Mouse (Mus musculus): ENCODE measurements around the gene Tmem198. TPM values are rescaled to one million over a fixed set of nuclear protein-coding genes. Genes with fewer than 3 reads are reported as not detected.

Gene Tmem198
- total RNA-seq, 2 experiments from 2014 or later, result 41.8 to 43.5 TPM

GRCm38 (mm10) chr1:75486561-75486960 is 7.2 kb downstream of the Tmem198 start:
- intact Hi-C loops (cut with DNase I), result no loop called here
- DNase-seq, result no peak

- intact Hi-C loops (cut with DNase I), result no loop called here
- no peak for DNase-seq
These were observed 7.7 kb downstream of the Tmem198 start for GRCm38 (mm10) chr1:75487040-75487404.

DNA sequence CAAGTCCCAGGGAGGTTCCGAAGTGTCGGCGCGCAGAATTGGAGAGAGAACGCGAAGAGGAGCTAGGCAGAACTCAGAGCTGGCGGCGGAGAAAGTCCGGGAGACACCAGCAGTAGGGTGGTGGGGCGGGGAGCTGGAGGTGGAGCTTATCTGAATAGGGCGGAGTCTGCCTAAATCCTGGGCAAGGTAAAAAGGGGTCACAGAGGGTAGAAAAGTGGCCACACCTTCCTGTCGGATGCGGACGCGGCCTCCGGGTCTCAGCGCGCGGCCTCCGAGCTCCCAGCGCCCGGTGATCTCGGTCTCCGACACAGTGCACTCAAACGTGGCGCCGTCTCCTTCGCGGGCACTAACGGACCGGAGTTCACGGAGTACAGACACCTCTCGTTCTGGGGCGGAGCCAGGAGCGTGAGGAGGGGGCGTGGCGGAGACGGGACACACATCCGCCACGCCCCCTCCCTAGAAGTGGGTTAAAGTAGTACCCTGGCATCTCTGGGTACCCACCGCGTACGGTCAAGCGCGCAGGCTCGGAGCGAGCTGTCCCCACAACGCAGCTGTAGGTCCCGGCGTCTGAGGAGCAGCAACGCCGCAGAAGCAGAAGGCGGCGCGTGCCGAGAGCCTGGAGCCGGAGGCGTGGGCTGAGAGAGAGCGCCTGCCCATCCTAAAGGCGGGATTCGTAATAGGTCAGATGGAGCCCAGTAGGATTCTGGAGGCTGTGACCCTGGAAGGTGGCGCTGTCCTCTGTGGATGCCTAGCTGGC is 8.3 kb downstream of the Tmem198 start:
- peak; percentile 76 for DNase-seq
- intact Hi-C loops (cut with DNase I), result no loop called here

DNA sequence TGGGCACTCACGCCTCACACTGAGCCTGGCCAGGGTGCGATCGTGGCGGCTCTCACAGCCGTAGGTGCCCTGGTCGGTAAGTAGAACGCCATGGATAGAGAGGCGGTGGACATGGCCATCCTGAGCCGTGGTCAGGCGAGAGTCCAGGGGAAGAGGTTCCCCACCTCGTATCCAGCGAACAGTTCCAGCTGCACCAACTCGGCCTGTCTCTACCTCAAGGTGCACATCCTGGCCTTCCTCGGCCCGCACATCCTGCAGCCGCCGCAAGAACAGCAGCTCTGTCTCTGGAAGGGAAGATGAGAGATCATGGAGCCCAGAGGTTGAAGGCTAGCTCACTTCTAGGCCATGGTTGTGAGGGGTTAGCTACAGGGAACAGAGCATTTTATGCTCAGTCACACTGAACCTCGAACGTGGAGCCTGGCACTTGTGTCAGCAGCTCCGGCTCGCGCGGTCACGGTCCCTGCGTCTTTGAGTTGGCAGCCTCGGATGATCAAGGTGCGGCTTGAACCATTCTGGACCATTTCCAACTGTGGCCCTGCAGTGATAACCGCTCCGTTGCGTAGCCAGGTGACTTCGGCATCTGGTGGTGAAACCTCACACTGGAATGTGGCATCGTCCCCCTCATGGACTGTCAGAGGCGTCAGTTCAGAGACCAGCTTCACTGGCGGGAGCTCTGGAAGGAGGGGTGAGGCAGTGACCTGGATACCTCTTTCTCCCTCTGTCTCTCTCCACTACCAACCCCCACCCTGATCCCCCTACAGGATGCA is 11.6 kb downstream of the Tmem198 start:
- DNase-seq, result no peak
- intact Hi-C loops (cut with DNase I), result no loop called here

DNA sequence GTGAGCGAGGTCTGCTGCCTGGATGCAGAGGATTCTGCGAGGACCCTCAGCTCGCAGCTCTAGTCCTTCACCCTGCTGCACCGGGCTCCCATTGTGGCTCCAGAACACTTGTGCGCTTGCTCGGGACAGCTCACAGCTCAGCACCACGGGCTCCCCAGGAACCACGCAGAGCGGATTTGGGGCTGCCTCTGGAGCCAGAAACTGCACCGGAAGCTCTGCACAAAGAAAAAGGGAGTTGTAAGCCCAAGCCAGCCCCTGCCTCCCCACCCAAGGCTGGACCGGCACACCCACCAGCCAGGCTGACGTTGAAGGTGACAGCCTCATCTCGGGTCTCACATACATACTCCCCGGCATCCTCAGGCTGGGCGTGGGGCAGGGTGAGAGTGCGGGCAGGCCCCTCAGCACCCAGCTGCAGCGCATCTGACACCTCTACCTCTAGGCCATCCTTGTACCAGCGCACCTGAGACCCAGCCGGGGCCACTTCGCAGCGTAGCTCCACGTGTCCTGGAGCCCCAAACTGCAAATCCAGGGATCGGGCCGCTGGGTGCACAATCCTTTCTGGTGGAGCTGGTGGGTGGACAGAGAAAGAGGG is 13.3 kb downstream of the Tmem198 start:
- intact Hi-C loops (cut with DNase I), result no loop called here
- no peak for DNase-seq

GRCm38 (mm10) chr1:75494878-75495548 is 15.7 kb downstream of the Tmem198 start:
- peak; percentile 51 for DNase-seq
- intact Hi-C loops (cut with DNase I), result no loop called here

GRCm38 (mm10) chr1:75498897-75499296 is 19.6 kb downstream of the Tmem198 start:
- DNase-seq, result no peak
- intact Hi-C loops (cut with DNase I), result no loop called here

DNA sequence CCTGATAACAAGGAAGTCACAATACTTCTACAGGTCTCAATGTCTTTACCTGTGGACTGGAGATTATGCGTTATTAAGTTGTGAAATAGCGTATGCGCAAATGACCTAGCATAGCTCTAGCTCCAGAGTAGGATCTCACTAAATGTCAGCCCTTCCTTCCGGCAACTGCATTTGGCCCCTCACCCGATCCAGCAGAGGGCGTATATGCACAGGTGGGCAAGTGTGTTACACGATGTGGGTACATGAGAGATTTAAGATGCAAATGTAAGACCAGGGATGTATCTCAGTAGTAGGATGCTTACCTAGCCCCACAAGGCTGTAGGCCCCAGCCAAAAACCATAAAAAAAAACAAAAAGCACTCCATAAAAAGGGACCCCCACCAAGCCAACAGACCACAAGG is 20.1 kb downstream of the Tmem198 start:
- DNase-seq, result no peak
- intact Hi-C loops (cut with DNase I), result no loop called here

GRCm38 (mm10) chr1:75501905-75502304 is 22.6 kb downstream of the Tmem198 start:
- intact Hi-C loops (cut with DNase I), result loop anchor here (10.0 kb wide), 1 partner anchor 53 kb away; no protein-coding TSS in a partner anchor
- DNase-seq, result no peak

DNA sequence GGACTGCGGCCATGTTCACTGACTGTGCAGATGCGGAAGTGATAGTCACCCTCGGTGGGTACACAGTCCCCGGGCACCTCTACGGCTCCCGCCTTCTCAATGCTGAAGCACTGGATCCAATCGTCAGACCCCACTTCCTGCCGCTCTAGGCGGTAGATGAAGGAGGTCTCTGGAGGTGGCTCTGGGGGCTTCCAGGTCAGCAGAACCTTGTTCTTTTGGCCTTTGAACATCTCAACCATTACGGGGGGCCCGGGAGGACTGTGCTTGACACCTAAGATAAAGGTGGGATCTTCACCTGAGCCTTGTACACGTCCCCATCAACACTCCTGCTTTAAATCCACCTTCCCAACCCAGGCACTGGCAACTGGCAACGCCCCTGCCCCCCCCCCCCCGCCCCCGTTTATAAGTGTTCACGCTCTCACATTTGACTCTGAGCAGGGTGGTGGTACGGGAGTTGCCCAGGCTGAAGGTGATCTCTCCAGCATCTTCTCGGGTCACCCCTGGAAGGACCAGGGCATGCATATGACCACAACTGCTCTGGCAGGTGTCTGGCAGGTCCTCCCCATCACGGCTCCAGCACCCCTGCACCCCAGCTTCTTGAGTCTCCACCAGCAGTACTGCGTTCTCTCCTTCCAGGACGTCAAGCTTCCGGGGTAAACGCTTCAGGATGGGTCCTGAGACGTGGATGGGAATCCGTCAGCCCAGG is 23.8 kb downstream of the Tmem198 start:
- intact Hi-C loops (cut with DNase I), result loop anchor here (10.0 kb wide), 1 partner anchor 52 kb away; no protein-coding TSS in a partner anchor
- DNase-seq, result no peak

DNA sequence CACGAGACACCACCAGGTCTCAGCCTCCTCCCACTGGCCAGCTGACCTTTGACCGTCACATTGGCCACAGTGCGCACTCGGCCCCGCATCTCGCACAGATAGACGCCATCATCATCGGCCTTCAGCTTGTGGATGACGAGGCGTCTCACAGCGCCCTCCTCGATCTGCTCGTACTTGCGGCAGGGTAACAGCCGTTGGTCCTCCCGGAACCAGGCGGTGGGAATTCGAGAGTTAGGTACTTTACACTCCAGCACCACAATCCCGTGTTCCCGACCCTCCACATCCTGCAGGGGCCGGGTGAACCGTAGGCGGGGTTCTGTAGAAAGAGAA is 24.3 kb downstream of the Tmem198 start:
- intact Hi-C loops (cut with DNase I), result loop anchor here (10.0 kb wide), 1 partner anchor 51 kb away; no protein-coding TSS in a partner anchor
- DNase-seq, result no peak

DNA sequence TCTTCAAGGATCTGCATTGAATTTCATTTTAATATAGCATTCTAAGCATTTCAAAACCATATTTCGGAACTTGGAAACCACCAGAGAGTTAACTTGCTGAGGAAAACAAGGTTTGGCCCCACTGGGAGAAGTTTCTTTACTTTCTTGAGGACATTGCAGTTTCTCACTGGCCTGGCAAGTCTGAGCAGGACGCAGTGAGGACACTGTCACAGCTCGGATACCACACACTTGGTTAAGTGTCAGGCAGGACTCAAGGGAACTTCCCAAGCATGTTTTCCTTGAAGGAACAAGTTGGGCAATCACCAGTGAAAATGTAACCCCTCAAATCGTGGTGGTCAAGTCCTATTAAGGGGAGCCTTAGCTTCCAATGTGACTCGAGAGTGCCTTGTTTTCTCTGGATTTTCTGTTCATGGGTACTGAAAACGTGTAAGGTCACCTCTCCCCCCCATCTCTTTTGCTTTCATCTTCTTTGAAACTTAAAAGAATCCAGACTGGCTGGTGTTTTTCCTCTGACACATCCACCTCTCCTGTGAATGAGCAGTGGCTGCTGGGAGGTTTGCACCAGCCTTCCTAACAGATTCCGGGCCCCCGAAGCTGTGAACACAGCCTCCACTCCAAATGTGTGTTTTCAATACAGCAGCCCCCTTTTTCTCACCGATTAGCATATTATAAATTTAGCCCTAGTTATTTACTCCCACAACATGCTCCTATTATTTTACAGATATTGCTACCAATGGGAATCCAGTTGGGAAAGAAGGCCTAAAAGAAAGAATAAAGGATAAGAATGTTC is 25.1 kb downstream of the Tmem198 start:
- no peak for DNase-seq
- intact Hi-C loops (cut with DNase I), result loop anchor here (10.0 kb wide), 1 partner anchor 50 kb away; no protein-coding TSS in a partner anchor

GRCm38 (mm10) chr1:75505159-75505955 is 26.0 kb downstream of the Tmem198 start:
- DNase-seq, result peak; percentile 73
- intact Hi-C loops (cut with DNase I), result loop anchor here (10.0 kb wide), 1 partner anchor 49 kb away; no protein-coding TSS in a partner anchor

DNA sequence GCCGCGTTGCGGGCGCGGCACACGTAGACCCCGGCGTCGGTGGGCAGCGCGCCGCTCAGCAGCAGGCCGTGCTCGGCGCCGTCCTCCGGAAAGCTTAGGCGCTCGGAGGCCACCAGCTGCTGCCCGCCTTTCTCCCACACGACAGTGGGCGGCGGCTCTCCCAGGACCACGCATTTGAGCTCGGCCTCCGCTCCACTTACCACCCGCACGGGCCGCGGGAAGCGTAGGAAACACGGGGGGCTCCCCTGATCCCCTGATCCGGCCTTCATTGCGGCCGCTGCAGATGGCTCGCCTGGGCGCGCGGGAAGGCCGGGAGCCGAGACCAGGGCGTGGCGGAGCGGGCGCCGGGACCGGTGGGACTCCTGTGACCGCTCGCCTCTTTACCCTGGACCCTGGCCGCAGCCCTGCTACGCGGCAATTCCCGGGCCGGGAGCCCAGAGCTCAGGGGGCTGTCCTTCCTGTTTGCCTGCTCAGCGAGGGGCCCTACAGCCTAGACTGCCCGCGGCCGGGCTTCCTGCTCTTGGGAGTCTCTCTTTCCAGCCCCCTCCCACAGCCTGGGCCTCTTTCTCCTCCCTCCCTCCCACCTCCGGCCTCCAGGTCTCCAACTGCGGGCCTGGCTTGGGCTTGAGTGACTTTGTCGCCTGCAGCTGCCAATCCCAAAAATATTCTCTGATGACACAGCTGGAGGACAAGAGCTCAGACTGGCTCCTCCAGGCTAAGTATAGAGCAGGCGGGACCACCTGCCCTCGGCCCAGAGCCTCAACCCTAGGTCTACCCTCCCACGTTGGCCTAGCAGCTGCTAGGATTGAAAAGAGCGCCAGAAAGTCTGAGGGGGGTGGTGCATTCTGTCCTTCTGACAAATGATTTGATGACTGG is 26.9 kb downstream of the Tmem198 start, which contains the start of gene Obsl1:
TSS of gene Obsl1 (minus strand) at position 497 of the 876 bp plus-strand sequence.
- peak; percentile 72 for DNase-seq
- intact Hi-C loops (cut with DNase I), result loop anchor here (10.0 kb wide), 1 partner anchor 49 kb away; no protein-coding TSS in a partner anchor

DNA sequence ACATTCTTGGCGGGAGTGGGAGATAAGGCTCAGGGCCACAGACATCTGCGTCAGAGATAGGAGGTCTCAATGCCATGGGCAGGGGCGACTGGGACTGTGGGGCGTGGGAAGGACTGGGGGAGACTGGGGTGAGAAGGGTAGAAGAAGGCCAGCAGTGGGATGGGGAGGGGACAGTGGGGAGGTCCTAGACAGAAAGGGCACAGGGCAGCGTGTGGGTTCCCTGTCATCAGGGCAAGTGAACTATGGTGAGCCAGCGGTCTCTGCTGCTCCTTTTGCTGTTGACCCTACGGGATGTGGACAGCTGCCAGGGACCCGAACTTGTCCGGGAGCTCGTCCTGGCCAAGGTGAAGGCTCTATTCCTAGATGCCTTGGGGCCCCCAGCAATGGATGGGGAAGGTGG is 27.7 kb downstream of the Tmem198 start, which contains the start of gene Inha:
TSS of gene Inha (plus strand) at position 72 of the 400 bp plus-strand sequence.
- no peak for DNase-seq
- intact Hi-C loops (cut with DNase I), result loop anchor here (10.0 kb wide), 1 partner anchor 48 kb away; no protein-coding TSS in a partner anchor

GRCm38 (mm10) chr1:75509586-75509985 is 30.3 kb downstream of the Tmem198 start:
- intact Hi-C loops (cut with DNase I), result loop anchor here (10.0 kb wide), 1 partner anchor 45 kb away; no protein-coding TSS in a partner anchor

GRCm38 (mm10) chr1:75510154-75510553 is 30.8 kb downstream of the Tmem198 start:
- intact Hi-C loops (cut with DNase I), result no loop called here
- DNase-seq, result no peak

More at GRCm38 (mm10) chr1:75509586-75509985, 30.3 kb downstream of the Tmem198 start:
- DNase-seq, result no peak

Measured in left cerebral cortex, postnatal 4 days (tissue).